Mouse (Mus musculus) hindbrain, embryonic 10.5 days (tissue): ENCODE results near the gene Dhx35. TPM values are rescaled to one million over a fixed set of nuclear protein-coding genes. Genes with fewer than 3 reads are reported as not detected.
A peak's percentile ranks its signal among the peaks of the same experiment; 100 is the strongest.

Experiments
- DNase-seq: peaks from one replicate; pipeline ENCODE4 v3.0.0-alpha.2; 2017; ENCODE audit warnings: low spot score
- H3K27ac ChIP-seq: fragments of 300-500 bp; sonication (generic); 2 replicates; pipeline ENCODE4 v1.5.1; 2016; ENCODE audit warnings: mild to moderate bottlenecking, moderate library complexity
- H3K27me3 ChIP-seq: fragments of 300-500 bp; sonication (generic); 2 replicates; pipeline ENCODE4 v1.6.1; 2016; ENCODE audit warnings: mild to moderate bottlenecking; ENCODE audit not compliant: poor library complexity, insufficient read depth, severe bottlenecking
- H3K36me3 ChIP-seq: fragments of 300-500 bp; sonication (generic); 2 replicates; pipeline ENCODE4 v1.6.1; 2016; ENCODE audit warnings: mild to moderate bottlenecking, moderate library complexity
- H3K4me1 ChIP-seq: fragments of 300-500 bp; sonication (generic); replicated peaks from 2 replicates; pipeline ENCODE4 v1.6.1; 2016; ENCODE audit warnings: mild to moderate bottlenecking
- H3K4me3 ChIP-seq: fragments of 300-500 bp; sonication (generic); 2 replicates; pipeline ENCODE4 v1.5.1; 2016; ENCODE audit warnings: mild to moderate bottlenecking, moderate library complexity
- H3K9me3 ChIP-seq: fragments of 300-500 bp; sonication (generic); 2 replicates; pipeline ENCODE4 v1.6.1; 2016; ENCODE audit warnings: mild to moderate bottlenecking, moderate library complexity
- WGBS: fragments of 180-500 bp; shearing (Covaris S2); methylation state at CpG from one replicate; pipeline ENCODE4 v1.1.7; 2016; 5-methylcytosine and 5-hydroxymethylcytosine counted together
- polyA plus RNA-seq: library from polyadenylated mRNA; unstranded; fragments of >200 nt; fragmentation: Nextera tagmentation; extraction: Ambion mirVana; gene quantifications from 2 replicates; pipeline ENCODE4 v1.2.1, GENCODE M21; 2016

Gene Dhx35
- 16.4 and 17.9 TPM in 2 replicates for polyA plus RNA-seq

- no peaks in the 10 kb centered on the region for H3K9me3 ChIP-seq
- H3K27me3 ChIP-seq, result no peaks in the 10 kb centered on the region
- WGBS, result under 1% methylated on average over 33 of the region's 33 CpGs
- peak within 1 kb of the TSS; percentile 92 for H3K27ac ChIP-seq
- peaks cover 30% of the 10 kb centered on the region for H3K4me1 ChIP-seq
- peaks cover 4% of the 10 kb centered on the region; the same call in 1 of the 2 replicates for H3K36me3 ChIP-seq
- DNase-seq, result peak; percentile 99
- H3K4me3 ChIP-seq, result peak within 1 kb of the TSS; percentile 79
These were observed at the start of gene Dhx35 for GRCm38 (mm10) chr2:158794494-158795004. Gene Dhx35 (plus strand): TSS chr2:158794807.

DNA sequence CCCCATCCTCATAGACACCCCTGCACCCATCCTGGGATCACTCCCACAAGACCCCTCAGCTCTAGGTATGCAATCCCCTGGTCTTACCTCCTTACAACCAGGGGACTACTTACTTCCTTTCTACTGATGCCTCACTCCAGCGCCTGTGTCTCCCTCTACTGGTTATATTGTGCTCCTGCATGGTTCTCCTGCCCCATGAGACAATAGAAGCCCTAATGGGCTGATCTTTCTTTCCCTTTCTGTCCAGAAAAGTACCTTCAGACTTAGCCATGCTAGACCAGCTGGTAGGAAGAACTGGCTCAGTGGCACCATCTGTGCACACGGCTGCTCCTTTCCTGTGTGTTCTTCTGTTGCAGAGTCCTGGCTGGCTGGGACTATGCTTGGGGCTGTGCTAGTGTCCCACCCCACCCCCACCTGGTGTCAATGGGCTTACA, 49.5 kb upstream of the Dhx35 start:
- DNase-seq, result peak; percentile 58
- Histone ChIP-seq H3K36me3 (peaks cover 5% of the 10 kb centered on the region; the same call in 1 of the 2 replicates), H3K4me3 (no peak overlapping the region), H3K27ac (peak overlapping the region; percentile 46; the same call in 1 of the 2 replicates), H3K4me1 (peaks cover 17% of the 10 kb centered on the region), H3K27me3 (no peaks in the 10 kb centered on the region), H3K9me3 (0 out of 2 replicates have a peak, but pooled peaks cover 3% of the 10 kb centered on the region)
- 20% methylated on average over 2 of the region's 2 CpGs for WGBS

GRCm38 (mm10) chr2:158746164-158746563, 48.4 kb upstream of the Dhx35 start:
- Histone ChIP-seq H3K9me3 (0 out of 2 replicates have a peak, but pooled peaks cover 3% of the 10 kb centered on the region), H3K36me3 (peaks cover 5% of the 10 kb centered on the region; the same call in 1 of the 2 replicates), H3K27me3 (no peaks in the 10 kb centered on the region), H3K27ac (no peak overlapping the region), H3K4me1 (peaks cover 11% of the 10 kb centered on the region), H3K4me3 (no peak overlapping the region)
- no peak for DNase-seq
- WGBS, result 87% methylated on average over 11 of the region's 11 CpGs

GRCm38 (mm10) chr2:158749366-158749765, 45.2 kb upstream of the Dhx35 start:
- H3K9me3 ChIP-seq, result no peaks in the 10 kb centered on the region
- no peaks in the 10 kb centered on the region for H3K27me3 ChIP-seq
- 86% methylated on average over 9 of the region's 9 CpGs for WGBS
- H3K27ac ChIP-seq, result no peak overlapping the region
- H3K4me1 ChIP-seq, result peaks cover 3% of the 10 kb centered on the region; the same call in 1 of the 2 replicates
- no peak overlapping the region for H3K4me3 ChIP-seq
- no peak for DNase-seq
- no peaks in the 10 kb centered on the region for H3K36me3 ChIP-seq

GRCm38 (mm10) chr2:158760231-158760630, 34.4 kb upstream of the Dhx35 start:
- Histone ChIP-seq H3K27me3 (no peaks in the 10 kb centered on the region), H3K27ac (no peak overlapping the region), H3K9me3 (no peaks in the 10 kb centered on the region), H3K4me3 (no peak overlapping the region), H3K36me3 (0 out of 2 replicates have a peak, but pooled peaks cover 8% of the 10 kb centered on the region), H3K4me1 (0 out of 2 replicates have a peak, but pooled peaks cover 3% of the 10 kb centered on the region)
- WGBS, result 85% methylated on average over 2 of the region's 2 CpGs
- no peak for DNase-seq

GRCm38 (mm10) chr2:158762339-158762738, 32.3 kb upstream of the Dhx35 start:
- no peaks in the 10 kb centered on the region for H3K27me3 ChIP-seq
- H3K9me3 ChIP-seq, result no peaks in the 10 kb centered on the region
- no peak for DNase-seq
- H3K36me3 ChIP-seq, result 0 out of 2 replicates have a peak, but pooled peaks cover 8% of the 10 kb centered on the region
- no peak overlapping the region for H3K27ac ChIP-seq
- no peak overlapping the region for H3K4me3 ChIP-seq
- 89% methylated on average over 5 of the region's 5 CpGs for WGBS
- H3K4me1 ChIP-seq, result peaks cover 6% of the 10 kb centered on the region; the same call in 1 of the 2 replicates

DNA sequence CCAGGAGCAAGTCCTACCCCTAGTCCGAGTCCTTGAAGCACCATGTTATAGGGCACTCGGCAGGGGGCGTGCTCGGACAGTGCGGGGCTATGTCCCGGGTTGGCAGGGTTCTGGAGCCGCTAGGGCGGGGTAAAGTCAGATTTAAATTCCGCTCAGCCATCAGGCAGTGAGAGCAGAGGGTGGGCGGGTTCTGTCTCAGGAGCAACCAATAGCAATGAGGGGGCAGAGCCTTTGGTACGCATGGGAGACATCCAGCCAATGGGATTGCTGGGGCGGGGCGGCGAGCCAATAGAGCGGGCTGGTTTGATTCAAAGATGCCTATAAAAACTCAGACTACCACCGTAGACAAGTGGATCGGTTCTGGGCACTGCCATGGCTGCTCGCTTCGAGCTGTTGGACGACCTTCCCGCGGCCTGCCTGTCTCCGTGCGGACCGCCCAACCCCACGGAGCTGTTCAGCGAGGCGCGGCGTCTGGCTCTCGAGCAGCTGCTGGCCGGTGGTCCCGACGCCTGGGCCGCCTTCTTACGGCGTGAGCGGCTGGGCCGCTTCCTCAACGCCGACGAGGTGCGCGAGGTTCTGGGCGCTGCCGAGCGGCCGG, 26.8 kb upstream of the Dhx35 start, which contains the start of gene Fam83d:
TSS of gene Fam83d (plus strand) at position 352 of the 598 bp plus-strand sequence.
- Histone ChIP-seq H3K27ac (peak within 1 kb of the TSS; percentile 93), H3K27me3 (no peaks in the 10 kb centered on the region), H3K4me3 (peak within 1 kb of the TSS; percentile 91), H3K36me3 (peaks cover 20% of the 10 kb centered on the region; the same call in 1 of the 2 replicates), H3K4me1 (peaks cover 50% of the 10 kb centered on the region), H3K9me3 (no peaks in the 10 kb centered on the region)
- DNase-seq, result peak; percentile 97
- under 1% methylated on average over 48 of the region's 48 CpGs for WGBS

- H3K9me3 ChIP-seq, result no peaks in the 10 kb centered on the region
- peak overlapping the region; percentile 93 for H3K27ac ChIP-seq
- peaks cover 50% of the 10 kb centered on the region for H3K4me1 ChIP-seq
- no peaks in the 10 kb centered on the region for H3K27me3 ChIP-seq
- H3K36me3 ChIP-seq, result peaks cover 25% of the 10 kb centered on the region
- under 1% methylated on average over 37 of the region's 37 CpGs for WGBS
- peak overlapping the region; percentile 91 for H3K4me3 ChIP-seq
- no peak for DNase-seq
These were observed 26.3 kb upstream of the Dhx35 start for GRCm38 (mm10) chr2:158768350-158768749.

DNA sequence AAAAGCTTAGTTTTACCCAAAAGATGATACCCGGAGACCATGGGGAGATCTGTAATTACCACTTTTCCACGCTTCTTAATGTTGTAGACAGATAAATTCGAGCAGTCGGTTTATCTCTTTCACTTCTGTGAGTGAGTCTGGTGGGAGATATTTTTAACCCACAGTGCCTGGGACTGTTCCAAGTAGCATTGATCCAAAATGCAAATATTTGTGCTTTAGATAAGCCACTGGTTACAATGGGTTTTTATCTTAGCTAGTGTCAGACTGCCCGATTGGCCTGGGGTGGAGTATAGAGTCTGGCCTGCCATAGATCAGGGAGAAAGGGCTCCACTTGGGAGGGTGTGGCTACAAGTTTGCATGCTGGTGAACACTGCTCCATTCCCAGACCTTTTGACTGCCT, 25.8 kb upstream of the Dhx35 start:
- no peak for DNase-seq
- Histone ChIP-seq H3K4me1 (peaks cover 50% of the 10 kb centered on the region), H3K4me3 (peak overlapping the region; percentile 91), H3K36me3 (peaks cover 29% of the 10 kb centered on the region), H3K27ac (peak overlapping the region; percentile 93), H3K27me3 (no peaks in the 10 kb centered on the region), H3K9me3 (no peaks in the 10 kb centered on the region)
- WGBS, result 18% methylated on average over 5 of the region's 5 CpGs

- H3K36me3 ChIP-seq, result peaks cover 39% of the 10 kb centered on the region
- H3K27me3 ChIP-seq, result no peaks in the 10 kb centered on the region
- H3K4me1 ChIP-seq, result peaks cover 53% of the 10 kb centered on the region
- H3K27ac ChIP-seq, result no peak overlapping the region
- DNase-seq, result no peak
- no peaks in the 10 kb centered on the region for H3K9me3 ChIP-seq
- WGBS, result 61% methylated on average over 13 of the region's 13 CpGs
- H3K4me3 ChIP-seq, result peak overlapping the region; percentile 91
These were observed 24.4 kb upstream of the Dhx35 start for GRCm38 (mm10) chr2:158770126-158770757.

GRCm38 (mm10) chr2:158771066-158771763, 23.4 kb upstream of the Dhx35 start:
- DNase-seq, result no peak
- Histone ChIP-seq H3K9me3 (no peaks in the 10 kb centered on the region), H3K27ac (no peak overlapping the region), H3K4me1 (peaks cover 53% of the 10 kb centered on the region), H3K4me3 (peak overlapping the region; percentile 91), H3K36me3 (peaks cover 48% of the 10 kb centered on the region), H3K27me3 (no peaks in the 10 kb centered on the region)
- WGBS, result 61% methylated on average over 11 of the region's 11 CpGs

DNA sequence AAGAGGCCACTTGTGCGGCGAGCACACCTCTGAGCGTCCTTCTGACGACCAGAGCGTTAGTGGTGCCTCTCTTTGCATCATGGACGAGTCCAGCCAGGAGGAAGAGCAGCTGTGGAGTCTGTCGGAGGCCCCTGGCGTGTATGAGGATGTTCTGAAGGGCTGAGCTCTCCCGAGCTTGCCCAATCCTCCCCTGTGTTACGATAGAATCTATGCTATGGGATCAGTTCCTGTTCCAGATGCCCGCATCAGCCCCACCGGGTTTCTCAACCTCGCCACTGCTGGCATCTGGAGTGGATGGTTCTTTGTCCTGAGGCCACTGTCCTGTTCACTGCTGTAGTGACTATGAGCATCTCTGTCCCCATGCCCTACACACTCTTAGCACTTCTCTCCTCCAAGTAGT, 21.8 kb upstream of the Dhx35 start:
- Histone ChIP-seq H3K36me3 (peaks cover 63% of the 10 kb centered on the region), H3K9me3 (no peaks in the 10 kb centered on the region), H3K4me1 (peaks cover 60% of the 10 kb centered on the region), H3K4me3 (no peak overlapping the region), H3K27ac (no peak overlapping the region), H3K27me3 (no peaks in the 10 kb centered on the region)
- 91% methylated on average over 13 of the region's 13 CpGs for WGBS
- DNase-seq, result no peak
